Mouse (Mus musculus): ENCODE measurements at regions not wholly inside any gene's neighbourhood (a gene's known extent, or its start where the extent isn't known, plus 50 kb on each side); places are given as distances from the start of the nearest gene placed in this dataset.

DNA sequence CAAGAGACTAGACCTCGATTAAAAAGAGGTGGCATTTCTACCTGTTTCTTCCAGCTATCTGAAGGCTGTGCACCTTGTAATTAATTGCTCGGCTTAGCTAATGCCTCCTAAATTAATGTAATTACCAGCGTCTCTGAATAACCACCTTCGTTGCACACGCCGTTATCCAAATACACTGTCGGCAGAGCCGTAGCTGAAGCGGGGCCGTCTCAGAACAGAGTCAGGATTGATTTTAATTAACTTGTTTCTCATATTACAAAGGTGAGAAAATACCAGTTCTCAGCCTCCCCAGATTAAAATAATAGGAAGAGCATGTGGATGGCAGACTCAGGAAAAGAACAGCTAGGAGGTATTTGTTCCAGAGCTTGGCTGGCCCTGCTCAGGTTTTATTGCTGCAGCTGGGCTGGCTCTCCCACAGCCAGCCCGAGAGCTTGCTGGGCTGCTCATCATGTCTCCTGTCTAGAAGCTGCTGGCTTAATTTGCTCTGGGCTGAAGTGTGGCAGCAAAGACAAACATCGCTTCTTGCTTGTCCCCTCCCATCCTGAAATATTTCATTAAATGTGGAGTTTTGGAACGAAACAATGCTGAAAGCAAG, 282.5 kb downstream of the Cbln1 start:
- Histone ChIP-seq H3K27ac (no peak overlapping the region), H3K36me3 (replicated peaks) (no peaks in the 10 kb centered on the region), H3K27me3 (ENCODE audit: poor library complexity, severe bottlenecking) (no peaks in the 10 kb centered on the region), H3K4me1 (peaks cover 10% of the 10 kb centered on the region), H3K4me3 (no peak overlapping the region), H3K9me3 (peaks cover 4% of the 10 kb centered on the region; the same call in 1 of the 2 replicates)
- no peak for DNase-seq (ENCODE audit: extremely low spot score, low spot score)
- 81% methylated on average over 13 of the region's 13 CpGs for WGBS

DNA sequence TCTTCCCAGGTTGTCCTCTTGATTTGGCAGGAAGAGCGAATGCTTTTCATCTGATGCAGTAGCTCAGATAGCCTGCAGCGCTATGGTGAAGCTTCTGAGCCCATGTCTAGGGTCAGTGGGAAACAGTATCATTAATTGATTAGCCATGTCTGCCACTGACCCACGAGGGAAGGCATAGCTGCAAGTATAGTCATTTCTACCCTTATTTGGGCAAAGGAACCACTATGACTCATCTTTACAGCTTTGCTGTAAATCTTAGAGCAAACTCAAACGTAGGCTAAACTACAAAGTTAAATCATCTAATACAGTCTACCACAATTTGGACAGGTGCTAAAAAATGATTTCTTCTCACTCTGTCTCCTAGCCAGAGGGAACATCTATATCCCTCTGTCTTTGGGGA, 289.5 kb downstream of the Cbln1 start:
- Histone ChIP-seq H3K4me3 (no peak overlapping the region), H3K27ac (no peak overlapping the region), H3K4me1 (no peaks in the 10 kb centered on the region), H3K36me3 (replicated peaks) (no peaks in the 10 kb centered on the region), H3K27me3 (ENCODE audit: poor library complexity, severe bottlenecking) (no peaks in the 10 kb centered on the region), H3K9me3 (no peaks in the 10 kb centered on the region)
- no peak for DNase-seq (ENCODE audit: extremely low spot score, low spot score)
- WGBS, result 78% methylated on average over 4 of the region's 4 CpGs

- DNase-seq (ENCODE audit: extremely low spot score, low spot score), result no peak
Measured at GRCm38 (mm10) chr8:87178561-87178960, 293.5 kb upstream of the N4bp1 start.

GRCm38 (mm10) chr8:87177620-87178019, 292.6 kb upstream of the N4bp1 start:
- Histone ChIP-seq H3K4me3 (no peak overlapping the region), H3K9me3 (no peaks in the 10 kb centered on the region)

More at GRCm38 (mm10) chr8:87178561-87178960, 293.5 kb upstream of the N4bp1 start:
- H3K9me3 ChIP-seq, result no peaks in the 10 kb centered on the region
- no peaks in the 10 kb centered on the region for H3K36me3 ChIP-seq (replicated peaks)
- WGBS, result 87% methylated on average over 4 of the region's 4 CpGs
- H3K27ac ChIP-seq, result no peak overlapping the region
- H3K4me3 ChIP-seq, result no peak overlapping the region
- H3K27me3 ChIP-seq (ENCODE audit: poor library complexity, severe bottlenecking), result no peaks in the 10 kb centered on the region
- no peaks in the 10 kb centered on the region for H3K4me1 ChIP-seq

GRCm38 (mm10) chr8:87175097-87175496, 290.0 kb upstream of the N4bp1 start:
- no peaks in the 10 kb centered on the region for H3K36me3 ChIP-seq (replicated peaks)

More at GRCm38 (mm10) chr8:87177620-87178019, 292.6 kb upstream of the N4bp1 start:
- Histone ChIP-seq H3K27me3 (ENCODE audit: poor library complexity, severe bottlenecking) (no peaks in the 10 kb centered on the region), H3K4me1 (no peaks in the 10 kb centered on the region), H3K36me3 (replicated peaks) (no peaks in the 10 kb centered on the region), H3K27ac (no peak overlapping the region)
- no peak for DNase-seq (ENCODE audit: extremely low spot score, low spot score)
- 91% methylated on average over 6 of the region's 6 CpGs for WGBS

GRCm38 (mm10) chr8:87173720-87174119, 288.7 kb upstream of the N4bp1 start:
- no peak for DNase-seq (ENCODE audit: extremely low spot score, low spot score)
- Histone ChIP-seq H3K4me3 (no peak overlapping the region), H3K4me1 (no peaks in the 10 kb centered on the region), H3K27me3 (ENCODE audit: poor library complexity, severe bottlenecking) (no peaks in the 10 kb centered on the region), H3K9me3 (no peaks in the 10 kb centered on the region), H3K27ac (no peak overlapping the region), H3K36me3 (replicated peaks) (no peaks in the 10 kb centered on the region)

More at GRCm38 (mm10) chr8:87175097-87175496, 290.0 kb upstream of the N4bp1 start:
- H3K9me3 ChIP-seq, result no peaks in the 10 kb centered on the region
- H3K27ac ChIP-seq, result no peak overlapping the region
- no peaks in the 10 kb centered on the region for H3K4me1 ChIP-seq
- no peak overlapping the region for H3K4me3 ChIP-seq
- DNase-seq (ENCODE audit: extremely low spot score, low spot score), result no peak
- no peaks in the 10 kb centered on the region for H3K27me3 ChIP-seq (ENCODE audit: poor library complexity, severe bottlenecking)

DNA sequence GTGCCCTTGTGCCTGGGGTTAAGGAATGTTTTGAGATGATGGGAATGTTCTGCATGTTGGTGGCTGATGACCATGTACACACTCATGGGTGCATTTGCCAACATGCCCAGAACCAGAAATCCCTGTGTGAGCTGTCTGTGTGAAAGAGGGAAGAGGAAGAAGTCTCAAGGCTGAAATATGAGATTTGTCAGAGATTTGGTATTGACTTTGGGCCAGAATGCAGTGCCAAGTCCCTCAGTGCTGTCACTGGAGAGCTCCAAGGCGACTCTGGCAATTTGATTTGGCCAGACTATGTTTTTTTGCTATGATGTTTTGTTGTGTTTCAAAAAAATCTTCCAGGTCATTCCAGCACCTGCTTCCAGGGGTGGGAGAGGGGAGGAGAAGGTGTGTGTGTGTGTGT, 281.7 kb upstream of the N4bp1 start:
- WGBS, result 81% methylated on average over 1 of the region's 1 CpGs
- no peaks in the 10 kb centered on the region for H3K27me3 ChIP-seq (ENCODE audit: poor library complexity, severe bottlenecking)
- no peaks in the 10 kb centered on the region for H3K4me1 ChIP-seq
- no peak overlapping the region for H3K4me3 ChIP-seq
- no peak for DNase-seq (ENCODE audit: extremely low spot score, low spot score)
- no peaks in the 10 kb centered on the region for H3K9me3 ChIP-seq
- no peak overlapping the region for H3K27ac ChIP-seq
- H3K36me3 ChIP-seq (replicated peaks), result no peaks in the 10 kb centered on the region

DNA sequence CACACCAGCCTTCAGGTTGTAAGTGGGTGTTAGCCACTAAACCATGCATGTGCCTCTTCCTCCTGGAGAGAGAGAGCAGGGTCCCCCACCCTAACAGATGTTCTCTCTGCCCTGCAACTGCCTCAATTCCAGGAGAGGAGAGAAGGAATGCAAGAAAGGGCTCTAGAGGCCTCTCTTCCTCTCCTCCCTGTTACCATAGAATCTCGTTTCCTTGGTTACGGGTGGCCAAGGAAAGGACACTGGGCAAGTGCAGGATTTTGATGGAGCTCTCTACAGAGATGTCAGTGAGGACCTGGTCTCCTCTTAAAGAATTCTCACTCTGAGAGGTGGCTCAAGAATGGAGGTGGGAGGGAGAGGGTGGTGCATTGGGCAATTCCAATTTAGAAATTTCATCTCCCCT, 275.4 kb upstream of the N4bp1 start:
- Histone ChIP-seq H3K9me3 (no peaks in the 10 kb centered on the region), H3K27ac (no peak overlapping the region), H3K27me3 (ENCODE audit: poor library complexity, severe bottlenecking) (peaks cover 21% of the 10 kb centered on the region; the same call in 1 of the 2 replicates), H3K36me3 (replicated peaks) (no peaks in the 10 kb centered on the region), H3K4me1 (peaks cover 37% of the 10 kb centered on the region), H3K4me3 (no peak overlapping the region)
- 71% methylated on average over 2 of the region's 2 CpGs for WGBS
- DNase-seq (ENCODE audit: extremely low spot score, low spot score), result no peak

DNA sequence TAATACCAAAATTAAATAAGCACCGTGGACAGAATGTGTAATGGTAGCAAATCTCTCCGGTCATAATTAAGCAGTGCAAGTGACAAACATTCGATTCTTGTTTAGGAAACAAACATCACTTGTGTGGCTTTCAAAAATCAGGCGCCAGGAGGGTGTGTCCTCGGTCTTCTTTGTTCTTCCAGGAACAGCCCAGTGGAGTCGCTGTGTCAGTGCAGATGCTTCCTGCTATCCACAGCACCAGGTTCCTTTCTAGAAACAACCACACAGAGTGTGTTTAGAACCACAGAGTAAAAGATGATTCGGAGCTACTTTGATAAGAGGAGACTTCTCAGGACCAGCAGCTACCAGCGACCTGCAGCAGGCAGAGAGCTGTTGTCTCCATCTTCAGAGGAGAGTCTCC, 273.3 kb upstream of the N4bp1 start:
- DNase-seq (ENCODE audit: extremely low spot score, low spot score), result no peak
- H3K4me3 ChIP-seq, result no peak overlapping the region
- H3K9me3 ChIP-seq, result no peaks in the 10 kb centered on the region
- WGBS, result 58% methylated on average over 8 of the region's 8 CpGs
- H3K36me3 ChIP-seq (replicated peaks), result no peaks in the 10 kb centered on the region
- H3K27ac ChIP-seq, result peak overlapping the region; percentile 53; the same call in 1 of the 2 replicates
- H3K27me3 ChIP-seq (ENCODE audit: poor library complexity, severe bottlenecking), result peaks cover 27% of the 10 kb centered on the region; the same call in 1 of the 2 replicates
- peaks cover 39% of the 10 kb centered on the region for H3K4me1 ChIP-seq

GRCm38 (mm10) chr8:87155819-87156425, 270.9 kb upstream of the N4bp1 start:
- WGBS, result 79% methylated on average over 10 of the region's 10 CpGs
- Histone ChIP-seq H3K9me3 (no peaks in the 10 kb centered on the region), H3K4me3 (no peak overlapping the region), H3K27me3 (ENCODE audit: poor library complexity, severe bottlenecking) (peaks cover 27% of the 10 kb centered on the region; the same call in 1 of the 2 replicates), H3K36me3 (replicated peaks) (no peaks in the 10 kb centered on the region), H3K27ac (peak overlapping the region; percentile 35; the same call in 1 of the 2 replicates), H3K4me1 (peaks cover 58% of the 10 kb centered on the region)
- no peak for DNase-seq (ENCODE audit: extremely low spot score, low spot score)

- H3K4me1 ChIP-seq, result peaks cover 35% of the 10 kb centered on the region
- peaks cover 39% of the 10 kb centered on the region for H3K27me3 ChIP-seq (ENCODE audit: poor library complexity, severe bottlenecking)
- peak; percentile 71 for DNase-seq (ENCODE audit: extremely low spot score, low spot score)
- WGBS, result 9% methylated on average over 8 of the region's 8 CpGs
- H3K36me3 ChIP-seq (replicated peaks), result no peaks in the 10 kb centered on the region
- H3K4me3 ChIP-seq, result peak overlapping the region; percentile 24
- H3K27ac ChIP-seq, result peak overlapping the region; percentile 82
- no peaks in the 10 kb centered on the region for H3K9me3 ChIP-seq
Measured at GRCm38 (mm10) chr8:87152068-87152915, 267.2 kb upstream of the N4bp1 start.

GRCm38 (mm10) chr8:87148853-87149252, 263.8 kb upstream of the N4bp1 start:
- DNase-seq (ENCODE audit: extremely low spot score, low spot score), result no peak
- no peak overlapping the region for H3K4me3 ChIP-seq
- H3K36me3 ChIP-seq (replicated peaks), result no peaks in the 10 kb centered on the region
- H3K27me3 ChIP-seq (ENCODE audit: poor library complexity, severe bottlenecking), result peaks cover 16% of the 10 kb centered on the region
- H3K4me1 ChIP-seq, result peaks cover 40% of the 10 kb centered on the region
- peaks cover 7% of the 10 kb centered on the region for H3K9me3 ChIP-seq
- 89% methylated on average over 6 of the region's 6 CpGs for WGBS
- H3K27ac ChIP-seq, result 0 out of 2 replicates have a peak overlapping the region, but pooled peaks have one; percentile 11

DNA sequence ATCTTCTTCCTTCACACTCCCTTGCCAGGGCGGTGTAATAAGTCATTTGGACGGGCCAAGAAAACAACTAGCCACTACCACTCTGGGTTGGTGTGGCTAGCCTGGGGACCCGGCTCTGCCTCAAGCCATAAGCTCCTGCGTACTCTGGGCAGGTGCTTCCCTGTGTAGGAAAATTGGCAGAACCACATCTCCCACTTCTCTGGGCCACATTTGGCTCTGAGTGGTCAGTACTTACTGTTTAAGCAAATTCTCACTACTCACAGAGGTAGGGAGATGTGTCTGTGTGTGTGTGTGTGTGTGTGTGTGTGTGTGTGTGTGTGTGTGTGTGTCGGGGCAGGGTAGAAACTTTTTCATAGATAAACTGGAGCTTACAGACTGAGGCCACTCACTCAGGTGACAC, 262.6 kb upstream of the N4bp1 start:
- Histone ChIP-seq H3K4me1 (peaks cover 31% of the 10 kb centered on the region), H3K27me3 (ENCODE audit: poor library complexity, severe bottlenecking) (peaks cover 16% of the 10 kb centered on the region), H3K9me3 (peaks cover 10% of the 10 kb centered on the region), H3K4me3 (no peak overlapping the region), H3K36me3 (replicated peaks) (no peaks in the 10 kb centered on the region), H3K27ac (no peak overlapping the region)
- DNase-seq (ENCODE audit: extremely low spot score, low spot score), result no peak
- 80% methylated on average over 5 of the region's 5 CpGs for WGBS
